Mouse (Mus musculus) liver, adult (tissue): Measurements from ENCODE around the gene Dedd2.

ENCODE experiments used
- GATA4 ChIP-seq: IDR thresholded peaks from 2 replicates; pipeline ENCODE4 v1.6.1; 2014; ENCODE audit warnings: mild to moderate bottlenecking, low read length; ENCODE audit not compliant: insufficient replicate concordance

Dedd2 gene

DNA sequence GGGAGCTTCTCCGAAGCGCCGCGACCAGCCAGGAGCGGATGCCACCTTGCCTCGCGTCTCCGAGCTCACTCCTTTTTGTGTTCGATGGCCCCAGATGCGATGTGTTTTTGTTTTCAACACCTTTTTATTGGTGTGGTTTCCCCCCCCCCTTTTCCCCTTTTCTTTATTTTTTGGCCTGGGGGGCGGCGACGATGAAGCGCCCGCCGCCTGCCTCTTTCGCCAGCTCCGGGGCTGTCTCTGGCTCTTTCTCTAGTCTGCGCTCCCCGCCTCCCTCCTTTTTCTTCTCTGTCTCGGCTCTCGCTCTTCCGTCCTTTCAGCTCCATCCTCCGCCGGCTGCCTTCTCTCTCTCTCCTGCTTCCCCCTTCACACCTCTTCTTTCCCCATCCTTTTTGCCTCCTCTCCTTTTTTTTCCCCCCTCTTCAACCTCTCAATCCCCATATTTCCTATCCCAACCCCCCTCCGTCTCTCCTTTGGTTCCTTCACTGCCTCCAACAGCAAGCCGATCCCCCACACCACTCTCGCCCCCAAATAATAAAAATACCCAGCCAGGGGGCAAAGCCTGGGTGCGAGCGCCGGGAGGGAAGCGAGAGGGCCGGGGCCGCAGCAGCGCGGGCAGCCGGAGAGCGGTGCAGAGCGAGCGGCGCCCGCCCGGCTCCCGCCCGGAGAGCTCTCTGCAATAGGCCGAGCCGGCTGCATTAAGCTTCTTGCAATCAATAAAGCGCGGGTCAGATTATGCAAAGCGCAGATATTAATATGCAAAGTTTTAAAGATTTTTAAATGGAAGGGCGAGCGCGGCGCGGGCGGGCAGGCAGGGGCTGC, 41.4 kb downstream of the Dedd2 start:
- TF ChIP-seq GATA4, result no peak

DNA sequence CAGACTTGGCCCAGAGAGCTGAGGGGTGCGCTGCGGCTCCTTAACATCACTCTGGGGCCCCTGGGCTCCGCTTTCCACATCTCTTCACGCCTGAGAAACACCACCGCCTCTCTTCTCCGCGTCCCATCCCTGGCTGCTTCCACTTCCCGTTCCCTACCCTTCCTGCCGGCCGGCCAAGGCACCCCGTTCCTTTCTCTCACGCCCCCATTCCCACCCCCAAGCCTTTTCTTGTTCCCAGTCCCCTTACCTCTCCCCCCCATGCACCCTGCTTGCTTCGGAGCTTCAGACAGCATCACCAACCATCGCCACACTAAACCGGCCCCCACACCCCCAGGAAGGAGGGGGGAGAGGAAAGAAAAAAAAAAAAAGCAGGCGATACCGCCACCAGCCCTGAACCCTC, 42.1 kb downstream of the Dedd2 start:
- TF ChIP-seq GATA4, result no peak

DNA sequence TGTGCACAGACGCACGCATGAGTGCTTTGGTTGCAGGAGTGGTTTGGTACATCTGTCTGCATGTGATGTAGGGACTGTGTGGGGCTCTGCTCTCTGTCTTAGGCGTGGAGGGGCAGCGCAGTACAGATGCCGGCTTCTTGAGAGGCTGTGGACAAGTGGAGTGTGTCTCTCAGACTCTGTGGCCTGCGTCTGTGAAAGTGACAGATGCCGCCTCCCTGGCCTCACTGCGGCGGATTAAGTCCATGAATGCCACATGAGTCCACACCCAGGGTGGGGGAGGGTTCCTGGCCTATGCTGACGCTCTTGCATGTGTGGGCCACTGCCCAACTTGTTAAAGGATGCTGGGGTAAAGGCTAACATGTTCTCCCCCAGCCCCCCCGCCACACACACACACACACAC, 46.1 kb downstream of the Dedd2 start:
- TF ChIP-seq GATA4, result no peak

DNA sequence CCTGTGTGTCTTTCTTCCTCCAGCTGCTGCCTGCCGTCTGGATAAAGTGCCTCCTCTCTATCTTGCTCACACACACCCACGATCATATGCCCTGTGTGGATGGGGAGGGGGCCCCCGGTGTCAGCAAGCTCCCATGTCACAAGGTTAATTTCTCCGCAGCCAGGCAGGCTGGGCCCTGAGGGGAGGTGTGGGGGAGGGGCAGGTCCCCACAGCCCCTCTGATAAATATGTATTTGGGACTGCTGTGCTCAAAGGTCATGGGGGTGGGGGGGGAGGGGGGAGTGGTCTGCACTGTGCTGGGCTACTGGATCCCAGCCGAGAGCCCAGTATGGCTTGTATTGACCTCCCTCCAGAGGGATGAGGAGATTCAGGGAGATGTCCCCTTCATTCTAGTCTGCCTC, 47.7 kb downstream of the Dedd2 start:
- TF ChIP-seq GATA4, result no peak

DNA sequence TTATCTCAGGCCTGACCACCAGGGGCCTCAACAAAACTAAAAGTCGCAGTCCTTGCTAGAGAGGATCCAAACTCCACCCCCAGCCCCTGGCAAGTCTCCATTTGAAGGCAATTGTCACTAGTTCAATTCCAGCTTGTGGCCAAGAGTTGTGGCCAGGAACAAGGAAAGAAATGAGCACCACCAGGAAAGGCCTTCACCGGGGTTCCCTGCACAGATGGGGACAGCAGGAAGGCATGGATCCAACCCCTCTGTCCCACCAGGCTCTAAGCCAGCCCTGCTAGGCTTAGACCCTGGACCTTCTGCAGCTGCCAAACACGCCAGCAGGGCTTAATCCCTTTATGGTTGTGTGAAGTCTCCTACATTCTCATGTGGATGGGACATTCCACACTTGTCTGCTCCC, 49.8 kb downstream of the Dedd2 start:
- TF ChIP-seq GATA4, result no peak

DNA sequence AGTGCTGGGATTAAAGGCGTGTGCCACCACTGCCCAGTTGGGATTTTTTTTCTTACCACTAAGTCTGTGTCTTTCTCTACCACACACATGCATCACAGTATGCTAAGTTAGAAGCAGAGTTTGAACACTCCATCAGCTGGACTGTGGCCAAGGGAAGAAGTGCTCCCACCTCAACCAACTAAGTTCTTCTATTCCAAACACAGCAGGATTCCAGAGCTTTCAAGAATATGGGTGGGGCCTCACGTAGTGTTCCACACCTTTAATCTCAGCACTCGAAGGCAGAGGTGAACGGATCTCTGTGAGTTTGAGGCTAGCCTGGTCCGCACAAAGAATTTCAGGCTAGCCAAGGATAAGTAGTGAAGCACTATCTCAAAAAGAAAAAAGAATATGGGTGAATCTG, 54.3 kb downstream of the Dedd2 start:
- no peak for TF ChIP-seq GATA4

DNA sequence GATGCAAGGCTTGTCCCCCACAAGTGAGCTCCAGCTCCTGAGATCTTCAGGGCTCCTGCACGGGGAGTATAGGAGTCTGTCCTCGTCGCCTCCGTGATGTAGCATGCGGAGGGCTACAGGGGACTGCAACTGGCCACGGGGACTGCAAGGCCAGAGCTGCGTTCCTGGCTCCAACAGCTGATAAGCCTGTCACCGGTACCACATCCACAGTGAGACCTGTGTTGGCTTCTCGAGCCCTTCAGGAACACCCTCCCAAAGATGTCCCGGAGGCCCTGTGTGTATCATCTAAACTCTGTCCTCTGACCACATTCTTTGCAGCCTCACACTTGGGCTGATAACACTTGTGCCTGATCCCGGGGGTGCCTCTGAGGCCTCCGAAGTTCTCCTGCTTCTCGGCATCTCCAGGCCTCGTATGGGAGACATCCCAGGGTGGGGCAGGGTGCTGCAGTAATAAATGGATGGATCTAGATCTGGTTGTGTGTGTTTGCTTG, 64.2 kb downstream of the Dedd2 start:
- no peak for TF ChIP-seq GATA4

DNA sequence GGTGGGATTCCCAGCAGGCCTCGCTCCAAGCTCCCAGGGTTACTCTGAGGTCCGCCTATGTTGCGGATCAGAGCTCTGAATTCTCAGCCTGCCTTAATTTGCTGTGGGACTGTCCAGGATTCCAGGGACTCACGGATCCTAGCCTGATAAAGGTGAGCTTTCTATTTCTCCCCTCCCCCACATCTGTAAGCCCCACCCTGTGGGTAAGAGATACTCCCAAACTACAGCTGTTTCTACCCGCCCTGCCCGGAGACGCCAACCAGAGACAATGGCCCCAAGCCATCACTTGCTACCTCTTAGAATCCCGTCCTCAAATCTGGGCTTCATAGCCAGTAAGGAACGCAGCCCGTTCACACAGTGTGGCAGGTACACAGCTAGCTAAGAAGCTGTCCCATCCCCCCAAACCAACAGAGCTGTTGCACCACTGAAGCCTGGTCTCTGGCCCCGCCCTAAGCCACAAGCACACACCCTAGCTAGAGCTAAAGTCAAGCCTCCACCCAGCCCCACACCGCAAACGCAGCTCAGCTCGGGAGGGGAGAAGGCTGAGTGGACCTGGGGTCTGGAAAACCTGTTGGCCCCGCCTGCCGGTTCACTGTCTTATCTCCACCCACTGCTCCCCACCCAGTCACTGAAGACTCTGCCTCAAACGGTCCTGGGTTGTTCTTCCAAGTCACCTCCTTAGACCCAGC, 64.8 kb downstream of the Dedd2 start:
- no peak for TF ChIP-seq GATA4

DNA sequence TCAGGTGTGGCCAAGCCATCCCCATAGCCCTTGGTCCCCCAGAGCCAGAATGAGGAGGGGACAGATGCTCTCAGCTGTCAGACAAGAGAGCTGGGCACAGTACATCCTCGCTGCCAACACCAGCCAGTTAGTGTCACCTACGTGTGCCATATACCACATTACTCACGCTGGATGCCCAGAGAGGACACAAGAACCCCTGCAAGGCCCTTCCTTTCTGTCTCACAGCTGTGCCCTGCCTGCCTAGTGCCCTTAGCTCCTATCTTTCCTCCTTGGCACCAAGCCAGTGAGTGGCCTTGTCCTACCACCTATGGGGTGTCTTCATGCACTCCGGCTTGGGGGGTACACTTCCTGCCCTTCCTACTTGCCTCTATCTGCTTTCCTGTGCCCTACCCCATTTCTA, 65.8 kb downstream of the Dedd2 start:
- TF ChIP-seq GATA4, result no peak

DNA sequence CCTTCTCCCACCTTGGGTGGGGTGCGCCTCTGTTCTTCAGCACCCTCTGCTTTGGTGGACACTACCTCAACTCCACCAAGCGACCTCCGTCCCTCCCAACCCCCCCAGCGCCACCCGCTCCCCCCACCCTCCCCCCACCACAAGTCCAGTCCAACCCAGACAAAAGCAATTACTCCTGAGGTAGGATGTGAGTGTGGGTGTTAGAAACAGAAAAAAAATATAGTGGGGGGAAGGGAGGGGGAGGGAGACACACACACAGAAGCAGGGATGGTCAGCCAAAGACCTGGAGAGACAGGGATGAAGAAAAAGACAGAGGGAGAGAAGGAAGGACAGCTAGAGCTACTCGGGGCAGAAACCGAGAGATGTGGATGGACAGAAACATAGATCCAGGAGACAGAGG, 66.6 kb downstream of the Dedd2 start:
- no peak for TF ChIP-seq GATA4

DNA sequence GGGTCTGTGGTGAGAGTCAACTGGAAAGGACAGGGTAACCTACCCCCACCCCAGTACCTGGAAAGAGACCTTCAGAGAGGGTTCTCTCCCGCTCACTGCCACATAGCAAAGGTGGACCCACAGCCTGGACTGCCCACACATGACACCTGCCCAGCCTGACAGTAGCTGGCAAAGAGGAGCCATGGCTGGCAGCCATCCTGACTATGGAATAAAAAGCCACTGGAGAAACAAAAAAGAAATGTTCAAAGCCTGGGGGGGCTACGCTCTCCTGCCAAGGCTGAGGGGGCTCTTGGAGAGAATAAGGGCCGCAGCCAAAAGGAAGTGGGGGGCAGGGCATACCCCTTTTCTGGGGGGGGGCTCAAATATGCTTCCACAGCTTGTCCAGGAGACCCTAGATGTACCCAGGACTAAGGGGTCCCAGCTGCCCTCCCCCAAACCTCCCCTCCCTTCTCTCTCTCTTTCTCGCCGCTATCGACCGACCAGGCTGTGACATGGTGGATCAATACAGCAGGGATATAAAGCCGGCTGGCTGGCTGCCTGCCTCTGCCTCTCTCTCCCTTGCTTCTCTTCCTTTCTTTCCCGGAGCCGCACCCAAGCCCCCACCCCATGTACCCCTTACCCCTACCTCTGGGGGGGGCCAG, 68.4 kb downstream of the Dedd2 start:
- no peak for TF ChIP-seq GATA4

DNA sequence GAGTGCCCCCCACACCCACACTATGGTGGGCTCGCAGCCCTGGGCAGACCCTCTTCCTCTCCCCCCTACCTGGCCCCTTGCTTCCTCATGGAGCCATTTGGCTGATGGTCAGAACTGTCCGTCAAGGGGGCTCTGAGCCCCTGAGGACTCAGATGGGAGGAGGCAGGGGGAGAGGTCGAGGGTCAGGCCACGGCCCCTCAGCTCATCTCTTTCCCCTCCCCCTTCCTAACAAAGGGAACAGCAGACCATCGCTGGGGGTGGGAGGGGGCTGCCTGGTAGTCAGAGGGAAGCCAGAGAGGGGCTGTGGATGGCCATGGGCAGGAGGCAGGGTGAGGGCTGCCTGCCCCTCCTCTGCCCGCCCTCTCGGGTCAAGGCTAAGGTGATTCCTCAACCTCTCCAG, 69.4 kb downstream of the Dedd2 start:
- no peak for TF ChIP-seq GATA4

DNA sequence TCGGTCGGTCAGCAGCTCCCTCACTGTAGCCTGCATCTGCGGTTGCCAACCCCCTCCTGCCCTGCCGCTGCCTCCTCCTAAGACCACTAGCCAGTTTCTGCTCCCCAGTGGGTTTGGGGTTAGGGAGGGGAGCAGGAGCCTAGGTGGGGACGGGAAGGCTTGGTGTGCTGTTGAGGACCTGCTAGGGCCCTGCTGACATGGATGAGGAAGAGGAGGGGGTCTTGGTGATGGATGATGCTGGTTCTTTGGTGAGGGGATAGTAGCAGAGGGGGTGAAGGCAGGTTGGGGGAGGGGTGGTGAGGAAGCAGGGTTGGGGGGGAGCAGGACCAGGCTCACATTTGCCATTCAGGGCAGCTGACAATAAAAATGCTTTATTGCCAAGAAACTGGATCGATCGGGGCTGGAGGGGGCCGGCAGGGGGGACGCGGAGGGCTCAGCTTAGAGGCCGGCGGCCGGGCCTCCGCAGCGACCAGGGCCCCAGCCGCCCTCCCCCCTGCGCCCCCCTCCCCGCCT, 70.2 kb downstream of the Dedd2 start:
- no peak for TF ChIP-seq GATA4
